Mouse (Mus musculus): Measurements from ENCODE around the gene Tnr. TPM values are rescaled to one million over a fixed set of nuclear protein-coding genes. Genes with fewer than 3 reads are reported as not detected.

Gene Tnr
- polyA plus RNA-seq, 1 experiment from 2014 or later = not detected

- H3K27ac ChIP-seq (replicated peaks) = no peak overlapping the region
- no peak overlapping the region for H3K4me2 ChIP-seq
- no peak overlapping the region for H3K9ac ChIP-seq
- no peak for ATAC-seq (ENCODE audit: extremely low read depth, insufficient number of reproducible peaks, low FRiP score, low TSS enrichment)
- no peaks in the 10 kb centered on the region; the same call in 1 of the 2 replicates for H3K9me3 ChIP-seq
- no peaks in the 10 kb centered on the region for H3K27me3 ChIP-seq (replicated peaks)
- no peaks in the 10 kb centered on the region for H3K4me1 ChIP-seq
- H3K4me3 ChIP-seq = no peak overlapping the region
- 83% methylated on average over 5 of the region's 5 CpGs for WGBS
- no peaks in the 10 kb centered on the region for H3K36me3 ChIP-seq
Measured at GRCm38 (mm10) chr1:159723733-159724132, 200.2 kb downstream of the Tnr start.

GRCm38 (mm10) chr1:159729270-159729669 is 205.7 kb downstream of the Tnr start:
- WGBS = 77% methylated on average over 6 of the region's 6 CpGs
- H3K9ac ChIP-seq = no peak overlapping the region
- H3K9me3 ChIP-seq = no peaks in the 10 kb centered on the region
- H3K27me3 ChIP-seq (replicated peaks) = no peaks in the 10 kb centered on the region
- no peaks in the 10 kb centered on the region for H3K4me1 ChIP-seq
- H3K27ac ChIP-seq (replicated peaks) = no peak overlapping the region
- no peak overlapping the region for H3K4me2 ChIP-seq
- no peak overlapping the region for H3K4me3 ChIP-seq
- no peaks in the 10 kb centered on the region for H3K36me3 ChIP-seq
- ATAC-seq (ENCODE audit: extremely low read depth, insufficient number of reproducible peaks, low FRiP score, low TSS enrichment) = no peak

- Histone ChIP-seq H3K9me3 (no peaks in the 10 kb centered on the region), H3K4me2 (no peak overlapping the region), H3K27me3 (replicated peaks) (no peaks in the 10 kb centered on the region), H3K4me1 (no peaks in the 10 kb centered on the region), H3K36me3 (no peaks in the 10 kb centered on the region), H3K9ac (no peak overlapping the region), H3K27ac (replicated peaks) (no peak overlapping the region), H3K4me3 (no peak overlapping the region)
- no peak for ATAC-seq (ENCODE audit: extremely low read depth, insufficient number of reproducible peaks, low FRiP score, low TSS enrichment)
- WGBS = 54% methylated on average over 4 of the region's 4 CpGs
Measured at GRCm38 (mm10) chr1:159730826-159731225, 207.3 kb downstream of the Tnr start.

- H3K9me3 ChIP-seq = no peaks in the 10 kb centered on the region
- WGBS = 65% methylated on average over 3 of the region's 3 CpGs
- no peak for ATAC-seq (ENCODE audit: extremely low read depth, insufficient number of reproducible peaks, low FRiP score, low TSS enrichment)
- no peaks in the 10 kb centered on the region for H3K27me3 ChIP-seq (replicated peaks)
- no peaks in the 10 kb centered on the region for H3K4me1 ChIP-seq
- no peak overlapping the region for H3K4me2 ChIP-seq
- H3K4me3 ChIP-seq = no peak overlapping the region
- no peaks in the 10 kb centered on the region for H3K36me3 ChIP-seq
- no peak overlapping the region for H3K9ac ChIP-seq
- no peak overlapping the region for H3K27ac ChIP-seq (replicated peaks)
Measured at GRCm38 (mm10) chr1:159735099-159735498, 211.5 kb downstream of the Tnr start.

- H3K9me3 ChIP-seq = no peaks in the 10 kb centered on the region
- 58% methylated on average over 3 of the region's 3 CpGs for WGBS
Measured at GRCm38 (mm10) chr1:159739478-159739877, 215.9 kb downstream of the Tnr start.

GRCm38 (mm10) chr1:159741237-159742002 is 217.9 kb downstream of the Tnr start:
- Histone ChIP-seq H3K9ac (no peak overlapping the region), H3K36me3 (no peaks in the 10 kb centered on the region), H3K4me2 (no peak overlapping the region), H3K9me3 (no peaks in the 10 kb centered on the region), H3K4me1 (0 out of 2 replicates have a peak, but pooled peaks cover 2% of the 10 kb centered on the region), H3K27ac (replicated peaks) (no peak overlapping the region), H3K27me3 (replicated peaks) (no peaks in the 10 kb centered on the region), H3K4me3 (no peak overlapping the region)
- WGBS = 73% methylated on average over 3 of the region's 3 CpGs
- no peak for ATAC-seq (ENCODE audit: extremely low read depth, insufficient number of reproducible peaks, low FRiP score, low TSS enrichment)

More at GRCm38 (mm10) chr1:159739478-159739877, 215.9 kb downstream of the Tnr start:
- H3K4me2 ChIP-seq = no peak overlapping the region
- no peak overlapping the region for H3K4me3 ChIP-seq
- no peak overlapping the region for H3K27ac ChIP-seq (replicated peaks)
- H3K4me1 ChIP-seq = 0 out of 2 replicates have a peak, but pooled peaks cover 2% of the 10 kb centered on the region
- ATAC-seq (ENCODE audit: extremely low read depth, insufficient number of reproducible peaks, low FRiP score, low TSS enrichment) = no peak
- H3K27me3 ChIP-seq (replicated peaks) = no peaks in the 10 kb centered on the region
- H3K9ac ChIP-seq = no peak overlapping the region
- H3K36me3 ChIP-seq = no peaks in the 10 kb centered on the region

- 42% methylated on average over 3 of the region's 3 CpGs for WGBS
- H3K4me3 ChIP-seq = no peak overlapping the region
- no peak for ATAC-seq (ENCODE audit: extremely low read depth, insufficient number of reproducible peaks, low FRiP score, low TSS enrichment)
- H3K9me3 ChIP-seq = no peaks in the 10 kb centered on the region
- H3K27ac ChIP-seq (replicated peaks) = no peak overlapping the region
- no peaks in the 10 kb centered on the region for H3K27me3 ChIP-seq (replicated peaks)
- H3K4me1 ChIP-seq = 0 out of 2 replicates have a peak, but pooled peaks cover 2% of the 10 kb centered on the region
- no peak overlapping the region for H3K4me2 ChIP-seq
- H3K36me3 ChIP-seq = no peaks in the 10 kb centered on the region
- no peak overlapping the region for H3K9ac ChIP-seq
Measured at GRCm38 (mm10) chr1:159742003-159742274, 218.4 kb downstream of the Tnr start.

GRCm38 (mm10) chr1:159743744-159744253 is 220.2 kb downstream of the Tnr start:
- no peaks in the 10 kb centered on the region for H3K36me3 ChIP-seq
- no peak overlapping the region for H3K9ac ChIP-seq
- H3K4me3 ChIP-seq = no peak overlapping the region
- H3K27me3 ChIP-seq (replicated peaks) = no peaks in the 10 kb centered on the region
- H3K9me3 ChIP-seq = no peaks in the 10 kb centered on the region
- no peak overlapping the region for H3K4me2 ChIP-seq
- H3K27ac ChIP-seq (replicated peaks) = no peak overlapping the region
- 71% methylated on average over 2 of the region's 2 CpGs for WGBS
- ATAC-seq (ENCODE audit: extremely low read depth, insufficient number of reproducible peaks, low FRiP score, low TSS enrichment) = no peak
- H3K4me1 ChIP-seq = 0 out of 2 replicates have a peak, but pooled peaks cover 2% of the 10 kb centered on the region

- no peak overlapping the region for H3K4me2 ChIP-seq
- 0 out of 2 replicates have a peak, but pooled peaks cover 2% of the 10 kb centered on the region for H3K4me1 ChIP-seq
- 74% methylated on average over 2 of the region's 2 CpGs for WGBS
- H3K27me3 ChIP-seq (replicated peaks) = no peaks in the 10 kb centered on the region
- H3K27ac ChIP-seq (replicated peaks) = no peak overlapping the region
- no peaks in the 10 kb centered on the region for H3K9me3 ChIP-seq
- ATAC-seq (ENCODE audit: extremely low read depth, insufficient number of reproducible peaks, low FRiP score, low TSS enrichment) = no peak
- H3K9ac ChIP-seq = no peak overlapping the region
- H3K36me3 ChIP-seq = no peaks in the 10 kb centered on the region
- no peak overlapping the region for H3K4me3 ChIP-seq
Measured at GRCm38 (mm10) chr1:159745311-159745710, 221.7 kb downstream of the Tnr start.

GRCm38 (mm10) chr1:159747969-159748368 is 224.4 kb downstream of the Tnr start:
- no peaks in the 10 kb centered on the region for H3K36me3 ChIP-seq
- H3K27me3 ChIP-seq (replicated peaks) = no peaks in the 10 kb centered on the region
- H3K9me3 ChIP-seq = no peaks in the 10 kb centered on the region
- H3K9ac ChIP-seq = no peak overlapping the region
- no peak overlapping the region for H3K4me3 ChIP-seq
- no peak overlapping the region for H3K4me2 ChIP-seq
- ATAC-seq (ENCODE audit: extremely low read depth, insufficient number of reproducible peaks, low FRiP score, low TSS enrichment) = no peak
- no peaks in the 10 kb centered on the region for H3K4me1 ChIP-seq
- H3K27ac ChIP-seq (replicated peaks) = no peak overlapping the region
- WGBS = 71% methylated on average over 7 of the region's 7 CpGs

- H3K36me3 ChIP-seq = no peaks in the 10 kb centered on the region
- no peaks in the 10 kb centered on the region for H3K4me1 ChIP-seq
- H3K9ac ChIP-seq = no peak overlapping the region
- ATAC-seq (ENCODE audit: extremely low read depth, insufficient number of reproducible peaks, low FRiP score, low TSS enrichment) = no peak
- H3K4me3 ChIP-seq = no peak overlapping the region
- no peak overlapping the region for H3K4me2 ChIP-seq
- H3K9me3 ChIP-seq = no peaks in the 10 kb centered on the region
- H3K27ac ChIP-seq (replicated peaks) = no peak overlapping the region
- 69% methylated on average over 5 of the region's 5 CpGs for WGBS
- H3K27me3 ChIP-seq (replicated peaks) = no peaks in the 10 kb centered on the region
Measured at GRCm38 (mm10) chr1:159750411-159750810, 226.8 kb downstream of the Tnr start.

- H3K27me3 ChIP-seq (replicated peaks) = no peaks in the 10 kb centered on the region
- no peaks in the 10 kb centered on the region for H3K36me3 ChIP-seq
- no peak for ATAC-seq (ENCODE audit: extremely low read depth, insufficient number of reproducible peaks, low FRiP score, low TSS enrichment)
- no peaks in the 10 kb centered on the region for H3K4me1 ChIP-seq
- no peak overlapping the region for H3K4me2 ChIP-seq
- 26% methylated on average over 6 of the region's 6 CpGs for WGBS
- no peaks in the 10 kb centered on the region for H3K9me3 ChIP-seq
- H3K4me3 ChIP-seq = no peak overlapping the region
- H3K9ac ChIP-seq = no peak overlapping the region
- no peak overlapping the region for H3K27ac ChIP-seq (replicated peaks)
Measured at GRCm38 (mm10) chr1:159750876-159751275, 227.3 kb downstream of the Tnr start.

All from heart, embryonic 13.5 days (tissue).